In the genomic region with DNA sequence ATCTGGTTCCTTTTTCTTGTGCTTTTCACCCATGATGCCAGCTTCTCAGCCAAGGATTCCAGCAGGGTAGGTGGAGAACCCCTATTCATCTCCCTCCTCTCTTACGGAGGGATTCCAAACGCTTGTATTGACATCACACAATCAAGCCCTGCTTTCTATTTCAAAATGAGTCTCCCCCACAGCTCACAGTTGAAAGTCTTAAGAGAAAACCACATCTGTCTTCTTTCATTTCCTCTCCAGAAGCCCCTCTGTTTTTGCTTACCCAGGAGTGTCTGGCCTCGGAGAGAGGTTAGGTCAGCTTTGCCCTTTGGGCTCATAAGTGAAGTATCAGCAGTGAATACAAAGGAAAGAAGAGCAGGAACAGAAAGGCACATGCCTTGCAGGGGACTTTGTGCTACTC, we compare ENCODE assay signal across 16 mouse cellular contexts. TPM values are rescaled to one million over a fixed set of nuclear protein-coding genes. Genes with fewer than 3 reads are reported as not detected.
"Had no signal": no experiment of that assay in that cellular context is flagged by ENCODE, and none has a peak within 500 bp of the region (broad histone marks: within the 10 kb centered on the region; RNA-seq: fewer than 3 reads in every experiment).

No protein-coding gene starts in this region.

- H3K27me3 ChIP-seq: liver, embryonic 13.5 days; lung, embryonic 15.5 days; neural tube, embryonic 12.5 days had no signal

- H3K27ac ChIP-seq: liver, embryonic 13.5 days; lung, embryonic 15.5 days; macrophage; neural tube, embryonic 12.5 days had no signal

- H3K4me1 ChIP-seq: liver, embryonic 13.5 days; lung, embryonic 15.5 days; neural tube, embryonic 12.5 days had no signal

- DNase-seq: kidney, adult 8-10 months; kidney, postnatal 25 days; liver; liver, embryonic 13.5 days; liver, postnatal 0 days; lung, postnatal 14 days; midbrain, embryonic 14.5 days; thymus, postnatal 4 days had no signal

- H3K9me3 ChIP-seq: liver, embryonic 13.5 days; lung, embryonic 15.5 days; neural tube, embryonic 12.5 days had no signal

- ATAC-seq: intestine, postnatal 0 days; liver, postnatal 0 days had no signal

- H3K9ac ChIP-seq: liver, embryonic 13.5 days; liver, postnatal 0 days; lung, embryonic 15.5 days; neural tube, embryonic 12.5 days had no signal

- H3K4me2 ChIP-seq: liver, embryonic 13.5 days; lung, embryonic 15.5 days; neural tube, embryonic 12.5 days had no signal

- H3K4me3 ChIP-seq: liver, embryonic 13.5 days; lung, embryonic 15.5 days; neural tube, embryonic 12.5 days had no signal

- H3K36me3 ChIP-seq: liver, embryonic 13.5 days; lung, embryonic 15.5 days; neural tube, embryonic 12.5 days had no signal

RNA-seq across cellular contexts. Expression of gene Il12b, which starts 17.7 kb away (rescaled TPM):
- total RNA-seq: left cerebral cortex, adult 18-20 months; left cerebral cortex, postnatal 14 days; neutrophil, adult 5-6 weeks had no signal
- polyA plus RNA-seq: intestine, postnatal 0 days; liver, embryonic 13.5 days; liver, postnatal 0 days; lung, embryonic 15.5 days; neural tube, embryonic 12.5 days; stomach, embryonic 14.5 days had no signal
